Mouse (Mus musculus) CH12.LX (cell line): ENCODE data around the gene Sept12. TPM values are rescaled to one million over a fixed set of nuclear protein-coding genes. Genes with fewer than 3 reads are reported as not detected.

ENCODE experiments used
- DNase-seq: peaks from one replicate; pipeline ENCODE4 v3.0.0-alpha.2; 2013; ENCODE audit errors: extremely low read depth
- H3K27ac ChIP-seq: 2 replicates; pipeline ENCODE4 v1.5.1; 2012; ENCODE audit warnings: low read depth, mild to moderate bottlenecking, control low read depth, moderate library complexity; ENCODE audit not compliant: insufficient read depth
- H3K27me3 ChIP-seq: replicated peaks from 2 replicates; pipeline ENCODE3; 2012; ENCODE audit warnings: inconsistent platforms
- H3K36me3 ChIP-seq, 2 experiments: replicated peaks in 1 of 2; 2 replicates each; pipeline versions ENCODE3 to v1.6.1; 2012; ENCODE audit warnings: inconsistent platforms in 1 of 2, low read length in 1 of 2, mild to moderate bottlenecking in 1 of 2, mixed read lengths in 1 of 2, moderate library complexity in 1 of 2; ENCODE audit not compliant: control insufficient read depth in 1 of 2, insufficient read depth in 1 of 2
- H3K4me1 ChIP-seq, 2 experiments: 2 replicates each; pipeline ENCODE4 v1.6.1; 2012; ENCODE audit warnings: inconsistent platforms in 1 of 2, moderate library complexity in 1 of 2; ENCODE audit not compliant: insufficient read depth in 2 of 2, control insufficient read depth in 1 of 2
- H3K4me2 ChIP-seq: 2 replicates; pipeline ENCODE4 v1.6.1; 2012; ENCODE audit warnings: low read depth, mild to moderate bottlenecking, control low read depth; ENCODE audit not compliant: poor library complexity, insufficient read depth, severe bottlenecking
- H3K4me3 ChIP-seq, 3 experiments: fragments of 150-350 bp in 1 of 3; sonication (generic) in 1 of 3; replicated peaks in 1 of 3; 2 replicates each; pipeline versions ENCODE3 to v1.5.1; 2011 to 2012; ENCODE audit warnings: low read depth in 2 of 3, low read length in 2 of 3, mild to moderate bottlenecking in 2 of 3, moderate library complexity in 2 of 3, control low read depth in 1 of 3, improper control_type of control experiment in 1 of 3, inconsistent platforms in 1 of 3, mixed read lengths in 1 of 3; ENCODE audit not compliant: poor library complexity in 1 of 3
- H3K79me2 ChIP-seq: replicated peaks from 2 replicates; pipeline ENCODE4 v1.6.1; 2012; ENCODE audit warnings: mild to moderate bottlenecking, moderate library complexity; ENCODE audit not compliant: control insufficient read depth, poor library complexity, insufficient read depth, severe bottlenecking; ENCODE audit errors: extremely low read depth
- H3K9ac ChIP-seq: 2 replicates; pipeline ENCODE4 v1.6.1; 2012; ENCODE audit warnings: low read depth, mild to moderate bottlenecking, control low read depth, moderate library complexity; ENCODE audit not compliant: insufficient read depth
- H3K9me3 ChIP-seq: replicated peaks from 2 replicates; pipeline ENCODE3; 2012; ENCODE audit warnings: low read length, inconsistent platforms, mixed read lengths
- BHLHE40 ChIP-seq: IDR thresholded peaks from 2 replicates; pipeline ENCODE4 v1.6.1; 2011; ENCODE audit warnings: mild to moderate bottlenecking, low read depth, low read length, improper control_type of control experiment
- CHD1 ChIP-seq: IDR thresholded peaks from 2 replicates; pipeline ENCODE4 v1.6.1; 2012; ENCODE audit warnings: low read depth, low read length, improper control_type of control experiment, inconsistent platforms
- CHD2 ChIP-seq: IDR thresholded peaks from 2 replicates; pipeline ENCODE4 v1.6.1; 2011; ENCODE audit warnings: low read length, improper control_type of control experiment
- CTCF ChIP-seq, 2 experiments: IDR thresholded peaks in 1 of 2; conservative IDR thresholded peaks in 1 of 2; 2 replicates each; pipeline ENCODE4 v1.5.1; 2011 to 2012; ENCODE audit warnings: low read depth in 2 of 2, low read length in 2 of 2, improper control_type of control experiment in 1 of 2, inconsistent platforms in 1 of 2, mild to moderate bottlenecking in 1 of 2, moderate library complexity in 1 of 2
- E2F4 ChIP-seq: IDR thresholded peaks from 2 replicates; pipeline ENCODE4 v1.6.1; 2011; ENCODE audit warnings: low read depth, low read length, improper control_type of control experiment; ENCODE audit not compliant: insufficient replicate concordance
- EP300 ChIP-seq: IDR thresholded peaks from 2 replicates; pipeline ENCODE4 v1.6.1; 2011; ENCODE audit warnings: low read length, improper control_type of control experiment
- ETS1 ChIP-seq: conservative IDR thresholded peaks from 2 replicates; pipeline ENCODE4 v1.6.1; 2012; ENCODE audit warnings: low read depth, mild to moderate bottlenecking, inconsistent platforms, low read length, improper control_type of control experiment, moderate library complexity
- IRF4 ChIP-seq: IDR thresholded peaks from 2 replicates; pipeline ENCODE4 v1.6.1; 2014; ENCODE audit warnings: low read depth, mild to moderate bottlenecking, inconsistent platforms, low read length, improper control_type of control experiment
- JUND ChIP-seq: conservative IDR thresholded peaks from 2 replicates; pipeline ENCODE4 v1.6.1; 2011; ENCODE audit warnings: low read depth, low read length, improper control_type of control experiment
- PAX5 ChIP-seq: IDR thresholded peaks from 2 replicates; pipeline ENCODE4 v1.6.1; 2012; ENCODE audit warnings: low read length, inconsistent platforms, mixed read lengths
- POLR2A ChIP-seq: IDR thresholded peaks from 2 replicates; pipeline ENCODE4 v1.6.1; 2011; ENCODE audit warnings: low read depth, mild to moderate bottlenecking, improper control_type of control experiment, low read length
- POLR2AphosphoS2 ChIP-seq: IDR thresholded peaks from 2 replicates; pipeline ENCODE4 v1.6.1; 2011; ENCODE audit warnings: low read depth, low read length, improper control_type of control experiment
- RAD21 ChIP-seq: IDR thresholded peaks from 2 replicates; pipeline ENCODE4 v1.6.1; 2011; ENCODE audit warnings: low read depth, mild to moderate bottlenecking, low read length, improper control_type of control experiment, moderate library complexity
- SMC3 ChIP-seq: IDR thresholded peaks from 2 replicates; pipeline ENCODE4 v1.6.1; 2011; ENCODE audit warnings: low read depth, low read length, improper control_type of control experiment
- UBTF ChIP-seq: IDR thresholded peaks from 2 replicates; pipeline ENCODE4 v1.6.1; 2012; ENCODE audit warnings: low read depth, mild to moderate bottlenecking, inconsistent platforms, low read length, improper control_type of control experiment, moderate library complexity
- USF1 ChIP-seq: IDR thresholded peaks from 2 replicates; pipeline ENCODE4 v1.6.1; 2014; ENCODE audit warnings: low read depth, mild to moderate bottlenecking, inconsistent platforms, low read length, improper control_type of control experiment
- USF2 ChIP-seq: conservative IDR thresholded peaks from 2 replicates; pipeline ENCODE4 v1.6.1; 2011; ENCODE audit warnings: low read depth, low read length, improper control_type of control experiment
- ZC3H11A ChIP-seq: IDR thresholded peaks from 2 replicates; pipeline ENCODE4 v1.6.1; 2012; ENCODE audit warnings: low read depth, mild to moderate bottlenecking, inconsistent platforms, low read length, improper control_type of control experiment
- ZMIZ1 ChIP-seq: IDR thresholded peaks from 2 replicates; pipeline ENCODE4 v1.6.1; 2012; ENCODE audit warnings: low read depth, mild to moderate bottlenecking, inconsistent platforms, low read length, improper control_type of control experiment
- dilution Hi-C: fragments of 300-500 bp; cut with MboI; formaldehyde crosslinking; loops from 2 replicates; pipeline ENCODE4 v1.14.3; 2020; ENCODE audit warnings: low sequenced_read_pairs; ENCODE audit not compliant: extremely low pct_unique_long_range_greater_than_20kb, extremely low pct_ligation_motif_present
- in situ Hi-C: fragments of 300-500 bp; cut with MboI; formaldehyde crosslinking; loops from 3 replicates; pipeline ENCODE4 v1.14.3; 2019; ENCODE audit warnings: low sequenced_read_pairs, low pct_ligation_motif_present, low pct_unique_long_range_greater_than_20kb, mixed read lengths
- polyA plus RNA-seq: library from polyadenylated mRNA; unstranded; fragments of >175 nt; gene quantifications from 2 replicates; pipeline ENCODE4 v1.2.1, GENCODE M21; 2012; ENCODE audit warnings: low read depth; ENCODE audit not compliant: insufficient read length
- total RNA-seq, 2 experiments: library from RNA; depleted of rRNA; stranded (reverse); fragments of 300-350 nt in 1 of 2; fragments of >200 nt in 1 of 2; gene quantifications; 2 replicates each; pipeline ENCODE4 v1.2.3; 2012 to 2014

Gene Sept12
- total and polyA plus RNA-seq, 3 experiments: 0.13 TPM; not detected in 2

DNA sequence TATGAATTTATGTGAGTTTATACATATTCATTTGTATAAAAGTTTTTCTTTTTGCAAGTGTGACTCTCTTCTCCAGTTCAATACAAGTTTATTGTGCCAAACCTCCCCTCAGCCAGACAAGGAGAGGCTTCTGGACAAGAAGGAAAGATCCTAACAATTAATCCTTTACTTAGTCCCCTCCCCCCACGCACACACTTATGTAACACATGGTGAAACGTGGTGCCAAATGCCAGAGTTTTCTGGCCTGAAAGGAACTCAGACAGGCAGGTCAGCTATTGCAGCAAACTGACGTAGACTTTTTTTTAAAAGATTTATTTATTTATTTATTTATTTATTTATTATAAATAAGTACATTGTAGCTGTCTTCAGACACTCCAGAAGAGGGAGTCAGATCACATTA, 3.0 kb upstream of the Sept12 start:
- Histone ChIP-seq H3K4me3 (no peak overlapping the region), H3K9me3 (no peaks in the 10 kb centered on the region), H3K4me1 (peaks cover 0 to 7% of the 10 kb centered on the region in 2 experiments; a peak in 2 of 4 replicates), H3K27me3 (peaks cover 2% of the 10 kb centered on the region), H3K36me3 (no peaks in the 10 kb centered on the region), H3K9ac (no peak overlapping the region), H3K79me2 (no peaks in the 10 kb centered on the region), H3K27ac (no peak overlapping the region), H3K4me2 (no peak overlapping the region)
- in situ Hi-C loops (no loop called here), dilution Hi-C loops (no loop called here)
- no peak for TF ChIP-seq USF2
- TF ChIP-seq CTCF (conservative IDR thresholded peaks at IDR 0.05 in 1 of 2, IDR thresholded peaks at IDR 0.05 in 1 of 2; ENCODE audit: low read depth in 2 of 2, low read length in 2 of 2): no peak
- no peak for DNase-seq

DNA sequence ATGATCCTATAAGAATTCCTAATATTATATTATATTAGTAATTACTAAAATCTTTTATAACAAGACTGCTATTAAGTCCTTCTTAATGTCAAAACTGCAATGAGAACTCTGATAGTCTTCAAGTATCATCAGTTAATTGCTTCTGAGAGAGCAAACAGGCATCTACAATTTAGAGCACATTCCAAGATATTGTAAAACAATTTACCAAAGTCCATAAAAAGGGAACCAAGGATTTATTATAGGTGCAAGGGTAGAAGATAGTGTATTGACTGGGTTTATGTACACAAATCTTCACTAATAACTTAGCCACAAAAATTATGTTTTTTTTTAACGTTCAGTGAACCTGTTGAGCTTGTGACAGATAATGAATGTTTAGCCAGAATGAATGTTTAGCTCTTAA, 1.3 kb upstream of the Sept12 start:
- Histone ChIP-seq H3K36me3 (no peaks in the 10 kb centered on the region), H3K79me2 (no peaks in the 10 kb centered on the region), H3K9me3 (no peaks in the 10 kb centered on the region), H3K9ac (no peak overlapping the region), H3K27ac (no peak overlapping the region), H3K4me3 (no peak overlapping the region), H3K27me3 (peaks cover 2% of the 10 kb centered on the region), H3K4me2 (no peak overlapping the region), H3K4me1 (peaks cover 0 to 7% of the 10 kb centered on the region in 2 experiments; a peak in 2 of 4 replicates)
- no peak for DNase-seq
- dilution Hi-C loops: no loop called here
- TF ChIP-seq ZC3H11A: no peak
- TF ChIP-seq EP300: no peak
- TF ChIP-seq E2F4: no peak
- no peak for TF ChIP-seq BHLHE40
- no peak for TF ChIP-seq CHD2
- TF ChIP-seq ETS1: no peak
- TF ChIP-seq ZMIZ1: no peak
- no peak for TF ChIP-seq CTCF (conservative IDR thresholded peaks at IDR 0.05 in 1 of 2, IDR thresholded peaks at IDR 0.05 in 1 of 2; ENCODE audit: low read depth in 2 of 2, low read length in 2 of 2)
- no peak for TF ChIP-seq CHD1
- no peak for TF ChIP-seq POLR2AphosphoS2
- no peak for TF ChIP-seq JUND
- TF ChIP-seq IRF4: no peak
- TF ChIP-seq USF1: no peak
- no peak for TF ChIP-seq PAX5
- no peak for TF ChIP-seq SMC3
- no peak for TF ChIP-seq USF2
- TF ChIP-seq POLR2A: no peak
- no peak for TF ChIP-seq UBTF
- TF ChIP-seq RAD21: no peak
- in situ Hi-C loops: no loop called here
